Mouse (Mus musculus) embryonic facial prominence, embryonic 14.5 days (tissue): ENCODE measurements around the gene Stk11. TPM values are rescaled to one million over a fixed set of nuclear protein-coding genes. Genes with fewer than 3 reads are reported as not detected.

ENCODE experiments used
- ATAC-seq: fragments of 200-750 bp; cut with Nextera tagmentation; 2 replicates; pipeline ENCODE4 v1.8.0; 2017; ENCODE audit warnings: low read depth, moderate number of reproducible peaks, moderate TSS enrichment
- DNase-seq: peaks from one replicate; pipeline ENCODE4 v3.0.0-alpha.2; 2015; ENCODE audit warnings: low spot score
- H3K27ac ChIP-seq: fragments of 300-500 bp; sonication (generic); replicated peaks from 2 replicates; pipeline ENCODE4 v1.5.1; 2014; ENCODE audit warnings: low read depth, mild to moderate bottlenecking, low read length, moderate library complexity
- H3K27me3 ChIP-seq: fragments of 300-500 bp; sonication (generic); replicated peaks from 2 replicates; pipeline ENCODE4 v1.6.1; 2014; ENCODE audit warnings: low read length; ENCODE audit not compliant: control insufficient read depth, insufficient read depth
- H3K36me3 ChIP-seq: fragments of 300-500 bp; sonication (generic); 2 replicates; pipeline ENCODE4 v1.6.1; 2014; ENCODE audit warnings: low read length, mixed read lengths; ENCODE audit not compliant: control insufficient read depth, insufficient read depth
- H3K4me1 ChIP-seq: fragments of 300-500 bp; sonication (generic); 2 replicates; pipeline ENCODE4 v1.6.1; 2014; ENCODE audit warnings: antibody characterized with exemption, low read length; ENCODE audit not compliant: control insufficient read depth, insufficient read depth
- H3K4me2 ChIP-seq: fragments of 300-500 bp; sonication (generic); 2 replicates; pipeline ENCODE4 v1.6.1; 2014; ENCODE audit warnings: low read depth, mild to moderate bottlenecking, low read length, moderate library complexity, mixed read lengths
- H3K4me3 ChIP-seq: fragments of 300-500 bp; sonication (generic); 2 replicates; pipeline ENCODE4 v1.5.1; 2014; ENCODE audit warnings: low read depth, mild to moderate bottlenecking, low read length
- H3K9ac ChIP-seq: fragments of 300-500 bp; sonication (generic); 2 replicates; pipeline ENCODE4 v1.6.1; 2014; ENCODE audit warnings: low read depth, mild to moderate bottlenecking, low read length, moderate library complexity, mixed read lengths
- H3K9me3 ChIP-seq: fragments of 300-500 bp; sonication (generic); 2 replicates; pipeline ENCODE4 v1.6.1; 2016; ENCODE audit warnings: low read length; ENCODE audit not compliant: control insufficient read depth
- WGBS: fragments of 180-500 bp; shearing (Covaris S2); extraction: QIAGEN DNeasy Blood & Tissue Kit; methylation state at CpG from one replicate; pipeline ENCODE4 v1.1.7; 2014; 5-methylcytosine and 5-hydroxymethylcytosine counted together
- polyA plus RNA-seq: library from polyadenylated mRNA; unstranded; fragments of >200 nt; fragmentation: Nextera tagmentation; extraction: Ambion mirVana; gene quantifications from 2 replicates; pipeline ENCODE4 v1.2.1, GENCODE M21; 2014

Stk11 gene
- polyA plus RNA-seq, 1 experiment from 2014 or later = 32.6 TPM

GRCm38 (mm10) chr10:80089146-80089545, 26.5 kb upstream of the Stk11 start:
- H3K4me1 ChIP-seq = no peaks in the 10 kb centered on the region

GRCm38 (mm10) chr10:80091527-80091926, 24.1 kb upstream of the Stk11 start:
- no peaks in the 10 kb centered on the region for H3K27me3 ChIP-seq
- no peak overlapping the region for H3K27ac ChIP-seq
- no peak overlapping the region for H3K4me2 ChIP-seq
- DNase-seq = no peak
- H3K4me3 ChIP-seq = no peak overlapping the region
- H3K36me3 ChIP-seq = no peaks in the 10 kb centered on the region
- ATAC-seq = peak; percentile 23; the same call in 1 of the 2 replicates
- H3K9me3 ChIP-seq = no peaks in the 10 kb centered on the region
- WGBS = 93% methylated on average over 6 of the region's 6 CpGs
- no peaks in the 10 kb centered on the region for H3K4me1 ChIP-seq
- no peak overlapping the region for H3K9ac ChIP-seq

More at GRCm38 (mm10) chr10:80089146-80089545, 26.5 kb upstream of the Stk11 start:
- no peak for ATAC-seq
- 57% methylated on average over 4 of the region's 4 CpGs for WGBS
- DNase-seq = no peak
- no peak overlapping the region for H3K9ac ChIP-seq
- H3K36me3 ChIP-seq = peaks cover 9% of the 10 kb centered on the region
- H3K4me3 ChIP-seq = no peak overlapping the region
- H3K9me3 ChIP-seq = no peaks in the 10 kb centered on the region
- H3K27ac ChIP-seq = no peak overlapping the region
- H3K4me2 ChIP-seq = no peak overlapping the region
- H3K27me3 ChIP-seq = no peaks in the 10 kb centered on the region

GRCm38 (mm10) chr10:80092690-80093089, 22.9 kb upstream of the Stk11 start:
- Histone ChIP-seq H3K4me1 (peaks cover 11% of the 10 kb centered on the region), H3K4me2 (no peak overlapping the region), H3K9ac (no peak overlapping the region), H3K27me3 (no peaks in the 10 kb centered on the region), H3K36me3 (no peaks in the 10 kb centered on the region), H3K4me3 (no peak overlapping the region), H3K27ac (no peak overlapping the region), H3K9me3 (no peaks in the 10 kb centered on the region)
- 89% methylated on average over 5 of the region's 5 CpGs for WGBS
- ATAC-seq (no peak), DNase-seq (no peak)

GRCm38 (mm10) chr10:80094085-80094484, 21.5 kb upstream of the Stk11 start:
- Histone ChIP-seq H3K9ac (no peak overlapping the region), H3K9me3 (no peaks in the 10 kb centered on the region), H3K4me2 (no peak overlapping the region), H3K4me1 (peaks cover 12% of the 10 kb centered on the region), H3K4me3 (no peak overlapping the region), H3K27ac (no peak overlapping the region), H3K36me3 (no peaks in the 10 kb centered on the region), H3K27me3 (no peaks in the 10 kb centered on the region)
- 94% methylated on average over 6 of the region's 6 CpGs for WGBS
- no peak for ATAC-seq
- DNase-seq = no peak

- Histone ChIP-seq H3K4me2 (no peak overlapping the region), H3K36me3 (no peaks in the 10 kb centered on the region), H3K9ac (no peak overlapping the region)
Measured at GRCm38 (mm10) chr10:80094684-80095083, 20.9 kb upstream of the Stk11 start.

GRCm38 (mm10) chr10:80095547-80095946, 20.1 kb upstream of the Stk11 start:
- H3K36me3 ChIP-seq = no peaks in the 10 kb centered on the region
- H3K4me2 ChIP-seq = no peak overlapping the region
- no peaks in the 10 kb centered on the region for H3K27me3 ChIP-seq
- H3K9me3 ChIP-seq = no peaks in the 10 kb centered on the region
- no peak overlapping the region for H3K27ac ChIP-seq
- 0 out of 2 replicates have a peak overlapping the region, but pooled peaks have one; percentile 21 for H3K9ac ChIP-seq
- no peak overlapping the region for H3K4me3 ChIP-seq
- peaks cover 12% of the 10 kb centered on the region for H3K4me1 ChIP-seq
- WGBS = 84% methylated on average over 5 of the region's 5 CpGs
- DNase-seq (no peak), ATAC-seq (no peak)

More at GRCm38 (mm10) chr10:80094684-80095083, 20.9 kb upstream of the Stk11 start:
- peaks cover 12% of the 10 kb centered on the region for H3K4me1 ChIP-seq
- DNase-seq (no peak), ATAC-seq (no peak)
- no peak overlapping the region for H3K4me3 ChIP-seq
- no peak overlapping the region for H3K27ac ChIP-seq
- no peaks in the 10 kb centered on the region for H3K9me3 ChIP-seq
- WGBS = 72% methylated on average over 3 of the region's 3 CpGs
- H3K27me3 ChIP-seq = no peaks in the 10 kb centered on the region

GRCm38 (mm10) chr10:80097275-80097674, 18.3 kb upstream of the Stk11 start:
- DNase-seq = peak; percentile 72
- Histone ChIP-seq H3K4me3 (no peak overlapping the region), H3K4me1 (peaks cover 20% of the 10 kb centered on the region), H3K27ac (peak overlapping the region; percentile 70; the same call in 1 of the 2 replicates), H3K9me3 (no peaks in the 10 kb centered on the region), H3K36me3 (no peaks in the 10 kb centered on the region), H3K9ac (peak overlapping the region; percentile 22; the same call in 1 of the 2 replicates), H3K27me3 (no peaks in the 10 kb centered on the region), H3K4me2 (peak overlapping the region; percentile 27; the same call in 1 of the 2 replicates)
- peak; percentile 69 for ATAC-seq
- WGBS = 31% methylated on average over 3 of the region's 7 CpGs

- Histone ChIP-seq H3K27me3 (no peaks in the 10 kb centered on the region), H3K27ac (no peak overlapping the region), H3K9me3 (no peaks in the 10 kb centered on the region), H3K9ac (no peak overlapping the region), H3K4me2 (no peak overlapping the region), H3K4me1 (peaks cover 20% of the 10 kb centered on the region), H3K4me3 (no peak overlapping the region), H3K36me3 (no peaks in the 10 kb centered on the region)
- DNase-seq (no peak), ATAC-seq (no peak)
- 76% methylated on average over 5 of the region's 5 CpGs for WGBS
Measured at GRCm38 (mm10) chr10:80098630-80099029, 17.0 kb upstream of the Stk11 start.

GRCm38 (mm10) chr10:80100982-80101381, 14.6 kb upstream of the Stk11 start:
- Histone ChIP-seq H3K9me3 (no peaks in the 10 kb centered on the region), H3K4me1 (peaks cover 20% of the 10 kb centered on the region), H3K27me3 (no peaks in the 10 kb centered on the region), H3K4me3 (peak overlapping the region; percentile 92; the same call in 1 of the 2 replicates), H3K9ac (no peak overlapping the region), H3K36me3 (no peaks in the 10 kb centered on the region), H3K4me2 (peak overlapping the region; percentile 96), H3K27ac (no peak overlapping the region)
- DNase-seq = no peak
- 65% methylated on average over 11 of the region's 11 CpGs for WGBS
- ATAC-seq = no peak
